Mouse (Mus musculus) adrenal gland, postnatal 4 days (tissue): ENCODE measurements at regions not wholly inside any gene's neighbourhood (a gene's known extent, or its start where the extent isn't known, plus 50 kb on each side); places are given as distances from the start of the nearest gene placed in this dataset.
"Not testable (repeated sequence)": the region's sequence is repeated elsewhere in the genome, so short reads cannot be mapped to it uniquely, and the experiment has no call there.

Experiments used
- DNase-seq, 2 experiments: peaks; one replicate each; pipeline ENCODE4 v3.0.0; 2021 to 2022; ENCODE audit warnings: low spot score in 2 of 2, mixed read lengths in 2 of 2

GRCm38 (mm10) chr13:72497521-72497920, 131.1 kb upstream of the Irx2 start:
- no peak for DNase-seq

- DNase-seq = no peak
These were observed 122.7 kb upstream of the Irx2 start for GRCm38 (mm10) chr13:72505954-72506353.

GRCm38 (mm10) chr13:72538633-72539032, 90.0 kb upstream of the Irx2 start:
- DNase-seq = no peak

GRCm38 (mm10) chr13:72541706-72542105, 86.9 kb upstream of the Irx2 start:
- DNase-seq = no peak

GRCm38 (mm10) chr13:72557951-72558350, 70.7 kb upstream of the Irx2 start:
- DNase-seq = no peak

- DNase-seq = no peak
These were observed 56.7 kb upstream of the Irx2 start for GRCm38 (mm10) chr13:72571871-72572270.

- DNase-seq = no peak
These were observed 55.8 kb upstream of the Irx2 start for GRCm38 (mm10) chr13:72572846-72573245.

GRCm38 (mm10) chr13:72574126-72574525, 54.5 kb upstream of the Irx2 start:
- not testable (repeated sequence) for DNase-seq

GRCm38 (mm10) chr13:72576485-72576884, 52.1 kb upstream of the Irx2 start:
- DNase-seq = no peak

GRCm38 (mm10) chr13:72578416-72578815, 50.2 kb upstream of the Irx2 start:
- no peak for DNase-seq
